Mouse (Mus musculus) hindbrain, embryonic 12.5 days (tissue): ENCODE measurements at regions not wholly inside any gene's neighbourhood (a gene's known extent, or its start where the extent isn't known, plus 50 kb on each side); places are given as distances from the start of the nearest gene placed in this dataset.

Experiments
- ATAC-seq: fragments of 200-750 bp; cut with Nextera tagmentation; 2 replicates; pipeline ENCODE4 v1.8.0; 2017; ENCODE audit warnings: moderate TSS enrichment; ENCODE audit not compliant: low FRiP score
- H3K27ac ChIP-seq: fragments of 300-500 bp; sonication (generic); 2 replicates; pipeline ENCODE4 v1.5.1; 2016; ENCODE audit warnings: mild to moderate bottlenecking
- H3K27me3 ChIP-seq: fragments of 300-500 bp; sonication (generic); 2 replicates; pipeline ENCODE4 v1.6.1; 2016; ENCODE audit warnings: mild to moderate bottlenecking
- H3K36me3 ChIP-seq: fragments of 300-500 bp; sonication (generic); 2 replicates; pipeline ENCODE4 v1.6.1; 2016; ENCODE audit warnings: mild to moderate bottlenecking
- H3K4me1 ChIP-seq: fragments of 300-500 bp; sonication (generic); 2 replicates; pipeline ENCODE4 v1.6.1; 2016
- H3K4me2 ChIP-seq: fragments of 300-500 bp; sonication (generic); replicated peaks from 2 replicates; pipeline ENCODE4 v1.6.1; 2016; ENCODE audit warnings: mild to moderate bottlenecking
- H3K4me3 ChIP-seq: fragments of 300-500 bp; sonication (generic); 2 replicates; pipeline ENCODE4 v1.5.1; 2016; ENCODE audit warnings: mild to moderate bottlenecking
- H3K9ac ChIP-seq: fragments of 300-500 bp; sonication (generic); 2 replicates; pipeline ENCODE4 v1.6.1; 2016; ENCODE audit warnings: mild to moderate bottlenecking, moderate library complexity
- H3K9me3 ChIP-seq: fragments of 300-500 bp; sonication (generic); replicated peaks from 2 replicates; pipeline ENCODE4 v1.6.1; 2016; ENCODE audit warnings: mild to moderate bottlenecking
- WGBS: fragments of 180-500 bp; shearing (Covaris S2); methylation state at CpG from one replicate; pipeline ENCODE4 v1.1.7; 2016; 5-methylcytosine and 5-hydroxymethylcytosine counted together

- H3K4me3 ChIP-seq: no peak overlapping the region
- H3K4me2 ChIP-seq: no peak overlapping the region
- WGBS: 85% methylated on average over 6 of the region's 6 CpGs
- ATAC-seq: no peak
- H3K9ac ChIP-seq: no peak overlapping the region
- H3K27ac ChIP-seq: no peak overlapping the region
- no peaks in the 10 kb centered on the region for H3K27me3 ChIP-seq
- H3K36me3 ChIP-seq: no peaks in the 10 kb centered on the region
- H3K9me3 ChIP-seq: no peaks in the 10 kb centered on the region
- no peaks in the 10 kb centered on the region for H3K4me1 ChIP-seq
Observed at GRCm38 (mm10) chr17:79798361-79798760, 83.5 kb upstream of the Cyp1b1 start.

GRCm38 (mm10) chr17:79790166-79790565 is 75.3 kb upstream of the Cyp1b1 start:
- Histone ChIP-seq H3K4me3 (no peak overlapping the region), H3K27ac (no peak overlapping the region), H3K36me3 (no peaks in the 10 kb centered on the region), H3K4me2 (no peak overlapping the region), H3K9me3 (no peaks in the 10 kb centered on the region), H3K4me1 (no peaks in the 10 kb centered on the region), H3K9ac (no peak overlapping the region), H3K27me3 (no peaks in the 10 kb centered on the region)
- ATAC-seq: no peak
- 83% methylated on average over 7 of the region's 7 CpGs for WGBS

- no peaks in the 10 kb centered on the region for H3K9me3 ChIP-seq
- H3K4me2 ChIP-seq: no peak overlapping the region
- WGBS: 85% methylated on average over 2 of the region's 2 CpGs
- no peak overlapping the region for H3K9ac ChIP-seq
- no peaks in the 10 kb centered on the region for H3K4me1 ChIP-seq
- H3K4me3 ChIP-seq: no peak overlapping the region
- no peaks in the 10 kb centered on the region for H3K36me3 ChIP-seq
- H3K27me3 ChIP-seq: no peaks in the 10 kb centered on the region
- no peak overlapping the region for H3K27ac ChIP-seq
- ATAC-seq: no peak
Observed at GRCm38 (mm10) chr17:79787201-79787600, 72.3 kb upstream of the Cyp1b1 start.

DNA sequence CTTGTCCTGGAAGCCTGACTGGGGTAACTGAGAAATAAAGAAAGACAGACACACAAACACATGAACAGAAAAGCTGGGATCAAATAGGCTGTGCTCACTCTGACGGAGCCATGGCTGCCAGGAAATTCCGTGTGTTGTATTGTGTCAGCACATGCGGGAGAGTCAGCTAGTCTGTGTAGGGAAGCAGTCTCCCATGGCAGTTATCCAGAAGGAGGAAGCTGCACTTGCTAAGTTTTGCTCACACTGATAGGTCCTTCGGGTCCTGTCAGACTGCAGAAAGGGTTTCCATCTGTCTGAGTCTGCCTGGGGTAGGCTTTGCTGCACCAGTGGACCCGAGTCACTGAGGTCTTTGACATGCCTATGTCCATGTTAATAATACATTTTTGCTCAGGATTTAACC is 71.8 kb upstream of the Cyp1b1 start:
- no peak overlapping the region for H3K4me2 ChIP-seq
- no peak overlapping the region for H3K9ac ChIP-seq
- H3K27me3 ChIP-seq: no peaks in the 10 kb centered on the region
- H3K27ac ChIP-seq: no peak overlapping the region
- H3K36me3 ChIP-seq: no peaks in the 10 kb centered on the region
- no peak for ATAC-seq
- no peak overlapping the region for H3K4me3 ChIP-seq
- H3K4me1 ChIP-seq: no peaks in the 10 kb centered on the region
- no peaks in the 10 kb centered on the region for H3K9me3 ChIP-seq
- WGBS: 84% methylated on average over 5 of the region's 5 CpGs

DNA sequence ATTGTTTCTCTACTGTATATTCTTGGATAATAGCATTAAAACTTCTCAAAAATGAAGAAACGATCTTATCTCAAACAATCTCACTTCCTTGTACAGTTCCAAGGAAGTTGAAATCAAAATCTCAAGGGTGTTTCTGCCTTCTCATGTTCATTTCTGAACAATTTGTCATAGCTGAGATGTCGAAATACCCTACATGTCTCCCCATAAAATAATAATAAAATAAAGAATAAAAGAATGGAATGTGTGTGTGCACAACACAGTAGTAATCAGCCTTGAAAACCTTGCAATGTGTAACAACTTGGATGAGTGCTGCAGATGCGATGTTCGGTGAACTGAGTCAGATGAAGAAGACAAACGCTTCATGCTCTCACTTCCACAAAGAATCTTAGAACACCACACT is 71.4 kb upstream of the Cyp1b1 start:
- no peak for ATAC-seq
- no peaks in the 10 kb centered on the region for H3K27me3 ChIP-seq
- no peaks in the 10 kb centered on the region for H3K9me3 ChIP-seq
- no peaks in the 10 kb centered on the region for H3K4me1 ChIP-seq
- no peak overlapping the region for H3K4me2 ChIP-seq
- H3K36me3 ChIP-seq: no peaks in the 10 kb centered on the region
- 94% methylated on average over 5 of the region's 5 CpGs for WGBS
- no peak overlapping the region for H3K4me3 ChIP-seq
- no peak overlapping the region for H3K9ac ChIP-seq
- no peak overlapping the region for H3K27ac ChIP-seq

- no peaks in the 10 kb centered on the region for H3K36me3 ChIP-seq
- WGBS: 87% methylated on average over 6 of the region's 6 CpGs
- no peak for ATAC-seq
- H3K27ac ChIP-seq: no peak overlapping the region
- no peaks in the 10 kb centered on the region for H3K4me1 ChIP-seq
- H3K4me2 ChIP-seq: no peak overlapping the region
- H3K9me3 ChIP-seq: peaks cover 8% of the 10 kb centered on the region
- H3K4me3 ChIP-seq: no peak overlapping the region
- H3K27me3 ChIP-seq: no peaks in the 10 kb centered on the region
- no peak overlapping the region for H3K9ac ChIP-seq
Observed at GRCm38 (mm10) chr17:79784256-79784870, 69.5 kb upstream of the Cyp1b1 start.

DNA sequence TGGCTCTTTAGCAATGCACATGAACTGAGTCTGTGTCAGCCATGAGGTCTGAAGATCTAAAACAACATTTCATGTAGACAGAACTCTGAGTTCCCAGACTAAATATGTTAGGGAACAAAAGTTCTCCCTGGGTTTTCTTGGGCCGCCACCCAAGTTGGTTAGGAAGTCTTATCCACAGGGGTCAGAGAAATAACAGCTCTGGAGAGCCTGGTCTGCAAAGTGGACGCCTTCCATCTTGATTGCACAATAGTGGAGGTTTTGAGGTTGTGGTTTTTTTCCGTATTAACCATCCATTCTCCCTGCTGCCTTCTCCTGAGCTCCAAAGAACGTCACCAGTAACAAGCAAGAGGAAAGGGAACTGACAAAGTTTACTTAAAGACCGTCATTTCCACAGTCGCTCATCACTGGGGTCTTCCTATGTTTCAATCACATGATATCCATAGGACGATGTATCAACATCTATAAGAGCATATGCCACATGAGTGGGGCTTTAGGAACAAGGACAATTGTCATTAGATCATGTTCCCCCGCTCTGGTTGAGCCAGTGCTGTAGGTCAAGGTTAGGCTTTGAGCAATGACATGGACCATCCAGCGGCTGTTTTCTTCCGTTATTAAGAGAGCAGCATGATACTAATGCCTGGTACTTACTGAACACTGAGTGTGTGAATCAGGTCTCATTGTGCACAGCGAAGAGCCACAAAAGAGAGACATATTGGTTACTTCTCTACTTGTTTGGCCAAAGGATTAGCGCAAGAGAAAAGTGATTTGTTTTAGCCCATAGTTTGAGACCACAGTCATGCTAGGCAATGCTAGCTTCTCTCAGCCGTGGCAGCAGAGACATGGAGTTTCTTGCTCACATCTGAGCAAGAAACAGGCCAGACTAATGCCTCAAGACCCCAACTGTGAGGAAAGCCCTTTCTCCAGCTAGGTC is 67.1 kb upstream of the Cyp1b1 start:
- no peak overlapping the region for H3K4me2 ChIP-seq
- no peak overlapping the region for H3K27ac ChIP-seq
- 89% methylated on average over 13 of the region's 13 CpGs for WGBS
- no peaks in the 10 kb centered on the region for H3K27me3 ChIP-seq
- no peaks in the 10 kb centered on the region for H3K4me1 ChIP-seq
- H3K9me3 ChIP-seq: peaks cover 8% of the 10 kb centered on the region
- no peak overlapping the region for H3K9ac ChIP-seq
- no peaks in the 10 kb centered on the region for H3K36me3 ChIP-seq
- H3K4me3 ChIP-seq: no peak overlapping the region
- ATAC-seq: no peak

GRCm38 (mm10) chr17:79781262-79781661 is 66.4 kb upstream of the Cyp1b1 start:
- Histone ChIP-seq H3K27ac (no peak overlapping the region), H3K4me3 (no peak overlapping the region), H3K4me1 (no peaks in the 10 kb centered on the region), H3K9ac (no peak overlapping the region), H3K36me3 (no peaks in the 10 kb centered on the region), H3K4me2 (no peak overlapping the region), H3K9me3 (peaks cover 8% of the 10 kb centered on the region), H3K27me3 (no peaks in the 10 kb centered on the region)
- 85% methylated on average over 2 of the region's 2 CpGs for WGBS
- ATAC-seq: no peak

GRCm38 (mm10) chr17:79777874-79778395 is 63.1 kb upstream of the Cyp1b1 start:
- Histone ChIP-seq H3K27ac (no peak overlapping the region), H3K27me3 (no peaks in the 10 kb centered on the region), H3K9ac (no peak overlapping the region), H3K4me2 (no peak overlapping the region), H3K4me3 (no peak overlapping the region), H3K4me1 (no peaks in the 10 kb centered on the region), H3K9me3 (peaks cover 8% of the 10 kb centered on the region), H3K36me3 (no peaks in the 10 kb centered on the region)
- no peak for ATAC-seq
- WGBS: 69% methylated on average over 8 of the region's 8 CpGs

GRCm38 (mm10) chr17:79776177-79776576 is 61.3 kb upstream of the Cyp1b1 start:
- Histone ChIP-seq H3K4me3 (no peak overlapping the region), H3K27me3 (no peaks in the 10 kb centered on the region), H3K4me2 (no peak overlapping the region), H3K27ac (no peak overlapping the region), H3K9me3 (peaks cover 8% of the 10 kb centered on the region), H3K9ac (no peak overlapping the region), H3K36me3 (no peaks in the 10 kb centered on the region), H3K4me1 (peaks cover 7% of the 10 kb centered on the region; the same call in 1 of the 2 replicates)
- 72% methylated on average over 4 of the region's 4 CpGs for WGBS
- no peak for ATAC-seq

DNA sequence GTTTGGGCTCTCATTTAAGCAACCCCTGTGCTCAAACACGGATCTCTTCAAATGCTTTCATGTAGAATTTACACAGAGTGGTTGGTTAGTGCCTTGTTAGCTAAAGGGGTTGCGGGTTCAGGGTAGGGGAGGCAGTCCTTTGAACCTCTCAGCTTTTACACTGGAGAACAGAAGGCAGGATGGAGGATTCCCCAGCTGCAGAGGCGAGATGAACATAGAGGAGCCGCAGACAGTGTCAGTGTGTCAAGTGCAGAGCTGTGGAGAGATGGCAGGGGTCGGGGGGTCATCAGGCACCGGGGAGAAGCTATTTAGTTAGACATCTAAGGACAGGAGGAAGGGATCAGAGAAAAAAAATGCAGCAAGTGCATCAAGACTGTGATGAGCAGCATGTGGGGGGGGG is 60.4 kb upstream of the Cyp1b1 start:
- Histone ChIP-seq H3K27me3 (no peaks in the 10 kb centered on the region), H3K9me3 (peaks cover under 1% of the 10 kb centered on the region; the same call in 1 of the 2 replicates), H3K36me3 (no peaks in the 10 kb centered on the region), H3K4me2 (no peak overlapping the region), H3K9ac (no peak overlapping the region), H3K27ac (no peak overlapping the region), H3K4me3 (no peak overlapping the region), H3K4me1 (peaks cover 7% of the 10 kb centered on the region; the same call in 1 of the 2 replicates)
- no peak for ATAC-seq
- WGBS: 49% methylated on average over 6 of the region's 6 CpGs

DNA sequence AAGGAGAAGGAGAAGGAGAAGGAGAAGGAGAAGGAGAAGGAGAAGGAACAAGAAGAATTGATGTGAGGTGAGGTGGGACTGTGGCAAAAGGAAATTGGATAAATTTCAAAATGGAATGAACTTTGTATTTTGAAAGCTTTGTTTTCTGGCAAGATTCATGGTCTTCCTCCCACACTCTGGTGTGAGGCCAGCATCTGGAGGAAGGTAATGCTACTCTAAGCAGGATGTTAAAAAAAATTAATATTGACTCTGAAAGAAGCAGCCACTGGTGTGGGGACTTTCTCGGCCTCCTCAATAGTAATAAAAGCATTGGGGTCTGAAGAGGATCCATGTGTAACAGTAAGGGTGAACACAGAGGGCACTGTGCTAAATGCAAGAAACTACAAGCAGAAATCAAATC is 59.4 kb upstream of the Cyp1b1 start:
- Histone ChIP-seq H3K9ac (no peak overlapping the region), H3K4me2 (no peak overlapping the region), H3K9me3 (no peaks in the 10 kb centered on the region), H3K4me1 (peaks cover 7% of the 10 kb centered on the region; the same call in 1 of the 2 replicates), H3K4me3 (no peak overlapping the region), H3K36me3 (no peaks in the 10 kb centered on the region), H3K27me3 (no peaks in the 10 kb centered on the region), H3K27ac (no peak overlapping the region)
- 75% methylated on average over 1 of the region's 1 CpGs for WGBS
- no peak for ATAC-seq
